Mouse (Mus musculus) brain, embryonic 14.5 days (tissue): ENCODE results near the gene Cbx8.

Experiments
- CTCF ChIP-seq: fragments of 200-500 bp; IDR thresholded peaks from 2 replicates; pipeline ENCODE4 v1.5.1; 2012; ENCODE audit warnings: inconsistent platforms, mild to moderate bottlenecking, moderate library complexity, borderline replicate concordance; ENCODE audit not compliant: insufficient read depth, insufficient read length; ENCODE audit errors: extremely low read depth
- POLR2A ChIP-seq: fragments of 200-500 bp; IDR thresholded peaks from 2 replicates; pipeline ENCODE4 v1.6.1; 2012; ENCODE audit warnings: mild to moderate bottlenecking, inconsistent platforms, borderline replicate concordance; ENCODE audit not compliant: poor library complexity, insufficient read depth, insufficient read length, severe bottlenecking; ENCODE audit errors: extremely low read depth

- TF ChIP-seq CTCF (no peak), POLR2A (no peak)
These were observed 35.1 kb downstream of the Cbx8 start for GRCm38 (mm10) chr11:119005547-119006275.
